ENCODE assay signal across 31 mouse cellular contexts in genomic region chr8:77664901-77665300, GRCm38 (mm10). TPM values are rescaled to one million over a fixed set of nuclear protein-coding genes. Genes with fewer than 3 reads are reported as not detected.
A peak's percentile ranks its signal among the peaks of the same experiment; 100 is the strongest.
DNase-seq lines count a peak whose midpoint lies in the region; ATAC-seq and TF ChIP-seq lines count a peak whose summit lies in the region.
"Had no signal": no experiment of that assay in that cellular context is flagged by ENCODE, and none has a peak within 500 bp of the region (broad histone marks: within the 10 kb centered on the region; RNA-seq: fewer than 3 reads in every experiment).

No protein-coding gene starts in this region.

- no peak overlapping the region for H3K27ac ChIP-seq in kidney, adult 2 months (ENCODE audit: insufficient read depth, low read depth, low read length)
- no peak overlapping the region for H3K27ac ChIP-seq in kidney, embryonic 15.5 days
- H3K27ac ChIP-seq: forebrain, embryonic 13.5 days; heart, adult 2 months; heart, embryonic 13.5 days; hindbrain, embryonic 14.5 days; layer of hippocampus, adult 2 months; limb, embryonic 10.5 days; limb, embryonic 15.5 days; liver, embryonic 13.5 days; stomach, embryonic 15.5 days had no signal

- no peak overlapping the region for H3K9ac ChIP-seq in kidney, embryonic 15.5 days
- H3K9ac ChIP-seq: forebrain, embryonic 13.5 days; heart, embryonic 13.5 days; hindbrain, embryonic 14.5 days; limb, embryonic 15.5 days; liver, embryonic 13.5 days; stomach, embryonic 15.5 days had no signal

- H3K36me3 ChIP-seq in kidney, adult 2 months (ENCODE audit: control insufficient read depth, insufficient read depth, low read length): no peaks in the 10 kb centered on the region
- peaks cover 56% of the 10 kb centered on the region for H3K36me3 ChIP-seq in kidney, embryonic 15.5 days
- H3K36me3 ChIP-seq: liver, embryonic 13.5 days; stomach, embryonic 15.5 days had no signal

- H3K9me3 ChIP-seq in kidney, embryonic 15.5 days (replicated peaks): no peaks in the 10 kb centered on the region
- H3K9me3 ChIP-seq: forebrain, embryonic 13.5 days; heart, embryonic 13.5 days; limb, embryonic 10.5 days; limb, embryonic 15.5 days; liver, embryonic 13.5 days; stomach, embryonic 15.5 days had no signal

- peak; percentile 47 for DNase-seq in kidney, adult 2 months
- peak; percentile 5 for DNase-seq in 416B (ENCODE audit: low read depth)
- peak; percentile 40 for DNase-seq in adrenal gland, postnatal 10 days
- DNase-seq in kidney, postnatal 14 days: peak; percentile 44
- DNase-seq in left cerebral cortex, postnatal 36 days (ENCODE audit: low spot score in 2 of 2): no peak
- DNase-seq: cerebellum, adult 11 months; cerebellum, adult 9-10 months; cerebellum, postnatal 36 days; gastrocnemius, postnatal 14 days; heart, postnatal 10 days; liver, embryonic 13.5 days; lung, adult 18-20 months; lung, postnatal 14 days; midbrain, embryonic 14.5 days; retina, postnatal 1 day; right cerebral cortex, postnatal 25 days had no signal

- no peak for TF ChIP-seq CTCF in kidney, adult 2 months (conservative IDR thresholded peaks at IDR 0.05; ENCODE audit: insufficient read depth, insufficient read length, low read depth, low read length)

- H3K4me1 ChIP-seq in kidney, adult 2 months (ENCODE audit: control insufficient read depth, insufficient read depth, low read length): no peaks in the 10 kb centered on the region
- H3K4me1 ChIP-seq in kidney, embryonic 15.5 days: no peaks in the 10 kb centered on the region
- H3K4me1 ChIP-seq: forebrain, embryonic 13.5 days; heart, embryonic 13.5 days; limb, embryonic 15.5 days; liver, embryonic 13.5 days; stomach, embryonic 15.5 days had no signal

- ATAC-seq in kidney, embryonic 15.5 days (replicated peaks; ENCODE audit: low FRiP score): no peak
- no peak for ATAC-seq in CD4-positive, CD25-positive, alpha-beta regulatory T cell, adult 4 months
- ATAC-seq in cerebellum, adult (ENCODE audit: insufficient number of reproducible peaks, low FRiP score, low TSS enrichment): no peak
- ATAC-seq: forebrain, embryonic 13.5 days; intestine, postnatal 0 days; Patski had no signal

- intact Hi-C loops in left cerebral cortex, postnatal 36 days (cut with DNase I): no loop called here

- 79% methylated on average over 13 of the region's 13 CpGs for whole genome bisulfite sequencing in kidney, adult 2 months
- 81% methylated on average over 13 of the region's 13 CpGs for WGBS in kidney, embryonic 15.5 days

- no peaks in the 10 kb centered on the region for H3K27me3 ChIP-seq in kidney, adult 2 months (replicated peaks; ENCODE audit: control insufficient read depth, insufficient read depth, low read length)
- H3K27me3 ChIP-seq in kidney, embryonic 15.5 days: no peaks in the 10 kb centered on the region
- H3K27me3 ChIP-seq: forebrain, embryonic 13.5 days; heart, embryonic 13.5 days; limb, embryonic 15.5 days; liver, embryonic 13.5 days; stomach, embryonic 15.5 days had no signal

- H3K4me2 ChIP-seq in kidney, embryonic 15.5 days: no peak overlapping the region
- H3K4me2 ChIP-seq: forebrain, embryonic 13.5 days; heart, embryonic 13.5 days; hindbrain, embryonic 14.5 days; limb, embryonic 15.5 days; liver, embryonic 13.5 days; stomach, embryonic 15.5 days had no signal

- no peak for TF ChIP-seq POLR2A in kidney, adult 2 months (IDR thresholded peaks at IDR 0.05; ENCODE audit: low read depth, low read length)

- no peak overlapping the region for H3K4me3 ChIP-seq in kidney, adult 2 months (ENCODE audit: insufficient read depth, low read depth, low read length)
- H3K4me3 ChIP-seq in kidney, embryonic 15.5 days (replicated peaks): no peak overlapping the region
- H3K4me3 ChIP-seq: forebrain, embryonic 13.5 days; heart, adult 2 months; heart, embryonic 13.5 days; layer of hippocampus, adult 2 months; limb, embryonic 10.5 days; limb, embryonic 15.5 days; liver, embryonic 13.5 days; stomach, embryonic 15.5 days had no signal

RNA-seq across cellular contexts. Expression of gene Tmem184c, which starts 54.4 kb away (rescaled TPM):
- polyA plus RNA-seq in kidney, adult 2 months (2012; rRNA removed): 10.0 and 13.2 TPM in 2 replicates
- 37.3 and 38.5 TPM in 2 replicates for polyA plus RNA-seq in kidney, embryonic 15.5 days (2015; fragmentation: Nextera tagmentation; extraction: Ambion mirVana)
- 10 to 100 TPM; 27.3 to 29.7 TPM for total RNA-seq in adrenal gland, postnatal 10 days (2021)
- total RNA-seq in left cerebral cortex, postnatal 36 days (2021): 10 to 100 TPM; 61.3 to 67.2 TPM
- polyA plus RNA-seq in CD4-positive, CD25-positive, alpha-beta regulatory T cell, adult 4 months (2017; shearing (Covaris generic)): 10 to 100 TPM; 19.2 to 22.3 TPM

RNA-seq across cellular contexts. Expression of gene Ednra, which starts 59.4 kb away (rescaled TPM):
- polyA plus RNA-seq in kidney, adult 2 months (2012; rRNA removed): 3.7 and 4.1 TPM in 2 replicates
- 27.8 and 30.5 TPM in 2 replicates for polyA plus RNA-seq in kidney, embryonic 15.5 days (2015; fragmentation: Nextera tagmentation; extraction: Ambion mirVana)
- total RNA-seq in adrenal gland, postnatal 10 days (2021): 10 to 100 TPM; 21.8 to 26.8 TPM
- total RNA-seq in left cerebral cortex, postnatal 36 days (2021): 1 to 10 TPM; 2.8 to 3.2 TPM
- not detected for polyA plus RNA-seq in CD4-positive, CD25-positive, alpha-beta regulatory T cell, adult 4 months (2017; shearing (Covaris generic))
- total RNA-seq: MEL; monocyte, adult 5-6 weeks had no signal

Comparison
In these comparisons a context has a peak if more than half of its experiments do, and no peak if none do; other contexts are left out.
1. DNase-seq: peak in kidney, adult 2 months (single experiment), 416B (single experiment), adrenal gland, postnatal 10 days (single experiment) and kidney, postnatal 14 days (single experiment); none in left cerebral cortex, postnatal 36 days (0 of 2).